Mouse (Mus musculus) mouse embryonic stem cell (cell line): ENCODE data around the gene Yjefn3.

ENCODE experiments used
- in situ Hi-C, 2 experiments: fragments of 300-500 bp; cut with MboI; formaldehyde crosslinking; loops; 1 replicate in 1 of 2; 3 replicates in 1 of 2; pipeline ENCODE4 v1.14.3; 2019 to 2020; ENCODE audit warnings: low sequenced_read_pairs in 2 of 2, low pct_unique_long_range_greater_than_20kb in 1 of 2, mixed read lengths in 1 of 2; ENCODE audit not compliant: unreplicated experiment in 1 of 2

The Yjefn3 gene

DNA sequence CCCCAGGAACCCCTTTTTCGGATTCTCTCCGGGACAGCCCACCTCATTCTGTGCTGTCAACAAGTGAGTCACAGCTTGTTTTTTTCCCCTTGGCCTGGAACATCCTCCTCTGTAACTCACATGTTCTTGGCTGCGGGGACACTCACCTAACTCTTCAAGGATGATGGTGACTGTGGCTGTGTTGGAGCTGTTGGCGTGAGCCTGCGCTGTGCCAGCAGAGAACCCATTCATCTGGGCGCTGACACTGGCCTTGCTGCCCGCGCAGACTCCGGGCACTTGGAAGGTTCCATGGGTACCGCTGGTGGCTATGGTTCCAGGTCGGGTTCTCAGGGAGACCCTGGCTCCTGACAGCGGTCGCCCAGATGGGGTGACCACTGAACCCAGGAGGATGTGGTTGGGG lies 18.4 kb downstream of the Yjefn3 start:
- in situ Hi-C loops = no loop called here

DNA sequence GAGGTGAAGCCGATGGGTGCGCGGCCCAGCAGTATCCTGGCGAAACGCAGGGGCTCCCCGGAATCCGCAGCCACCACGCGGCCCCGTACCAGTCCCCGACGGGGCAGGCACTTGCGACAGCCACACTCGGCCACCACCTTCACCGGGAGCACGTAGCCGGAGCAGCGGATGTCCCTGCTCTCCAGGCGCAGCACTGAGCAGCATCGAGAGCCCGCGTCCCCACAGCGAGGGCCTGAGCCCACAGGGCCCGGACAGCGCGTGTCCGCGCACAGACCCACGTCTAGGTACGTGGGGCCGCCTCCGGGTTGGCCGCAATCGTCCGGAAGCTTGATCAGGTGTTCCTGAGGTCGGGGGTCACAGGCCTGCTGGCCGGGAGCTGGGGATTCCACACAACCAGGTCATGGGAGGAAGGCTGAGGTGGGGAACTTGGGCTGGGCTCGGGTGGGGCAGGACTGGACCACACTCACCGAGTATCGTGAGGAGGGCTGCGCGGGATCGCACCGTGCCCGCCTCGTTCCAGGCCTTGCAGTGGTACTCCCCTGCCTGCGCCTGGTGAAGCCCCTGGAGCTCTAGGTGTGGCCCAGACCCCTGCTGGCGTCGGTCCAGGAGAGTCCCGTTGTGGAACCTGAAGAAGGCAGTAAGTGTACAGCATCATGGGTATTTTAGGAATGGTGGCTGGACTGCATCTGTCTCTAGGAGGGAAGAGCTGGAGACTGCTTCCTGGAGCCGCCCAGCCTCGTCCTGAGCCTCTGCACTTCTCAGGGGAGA lies 19.5 kb downstream of the Yjefn3 start:
- in situ Hi-C loops = no loop called here

DNA sequence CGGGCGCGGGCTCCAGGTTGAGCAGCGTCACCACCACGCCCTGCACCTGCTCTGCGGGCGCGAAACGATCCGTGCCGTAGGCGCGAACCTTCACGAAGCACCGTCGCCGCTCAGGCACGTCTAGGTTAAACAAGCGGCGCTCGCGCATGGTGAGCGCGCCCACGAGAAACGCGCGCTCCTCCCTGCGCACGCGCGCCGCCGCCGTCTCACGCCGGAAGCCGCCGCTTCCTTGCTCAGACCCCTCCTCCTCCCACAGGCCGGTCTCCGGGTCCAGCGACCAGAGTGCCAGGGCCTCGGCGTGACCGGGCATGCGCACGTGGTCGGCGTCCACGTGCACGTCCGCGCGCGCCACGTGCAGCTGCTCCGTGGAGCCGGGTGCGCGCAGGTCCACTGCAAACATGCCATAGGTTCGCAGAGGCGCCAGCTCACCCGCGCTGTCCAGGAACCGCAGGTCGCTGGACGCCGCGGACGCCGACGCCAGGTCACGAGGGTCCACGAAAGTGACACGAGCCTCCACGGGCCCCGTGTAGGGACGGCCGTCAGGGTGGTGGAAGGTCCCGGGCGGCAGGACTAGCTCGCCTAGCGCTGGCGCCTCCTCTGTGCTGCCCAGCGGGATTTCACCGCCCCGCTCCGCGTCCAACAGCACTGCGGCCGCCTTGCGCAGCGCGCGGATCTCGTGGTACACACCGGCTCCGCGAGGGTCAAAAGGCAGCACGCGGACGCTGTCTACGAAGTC lies 20.3 kb downstream of the Yjefn3 start:
- in situ Hi-C loops = no loop called here

DNA sequence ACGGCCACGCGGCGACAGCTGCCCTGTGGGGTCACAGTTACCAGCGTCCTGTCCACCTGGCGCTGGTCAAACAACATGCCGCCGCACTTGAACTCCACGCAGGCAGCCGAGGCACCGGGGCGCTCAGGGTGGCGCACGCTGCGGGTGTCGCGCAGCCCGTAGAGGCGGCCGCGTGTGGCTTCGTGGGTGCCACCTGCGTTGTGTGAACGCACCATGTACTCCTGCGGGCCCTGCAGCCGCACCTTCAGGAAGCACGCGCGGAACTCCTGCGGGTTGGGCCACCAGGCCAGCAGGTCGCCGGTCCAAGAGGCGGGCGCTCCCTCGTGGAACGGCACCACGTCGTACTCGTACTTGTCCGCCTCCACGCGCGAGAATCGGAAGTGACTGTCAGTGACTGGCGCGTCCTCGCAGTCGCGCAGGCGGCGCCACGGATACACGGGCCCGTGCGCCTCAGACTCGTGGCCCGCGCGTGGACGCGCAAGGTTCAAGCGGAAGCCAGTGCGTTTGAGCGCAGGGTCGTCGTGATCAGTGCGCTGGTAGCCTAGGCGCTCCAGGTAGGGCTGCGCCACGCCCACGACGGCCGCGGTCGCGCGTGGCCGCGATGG lies 21.1 kb downstream of the Yjefn3 start:
- in situ Hi-C loops = no loop called here

DNA sequence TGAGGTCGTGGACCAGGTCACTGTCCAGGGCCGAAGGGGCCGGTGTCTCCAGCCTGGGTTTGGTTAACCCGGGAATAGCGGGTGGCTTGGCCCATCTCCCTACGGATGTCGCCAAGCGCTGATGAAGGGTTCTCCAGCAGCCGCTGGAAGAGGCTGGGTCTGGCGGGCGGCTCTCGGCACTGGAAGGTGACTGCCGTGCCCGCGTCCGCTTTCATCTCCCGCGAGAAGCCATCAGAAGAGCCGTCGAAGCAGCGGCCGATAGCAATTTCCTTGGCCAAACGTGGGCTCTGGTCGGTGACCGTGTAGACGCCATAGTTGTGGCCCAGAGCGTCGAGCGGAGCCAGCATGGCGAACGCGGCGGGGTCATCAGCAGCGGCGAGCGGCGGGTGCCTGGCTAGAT lies 21.7 kb downstream of the Yjefn3 start:
- in situ Hi-C loops = no loop called here

DNA sequence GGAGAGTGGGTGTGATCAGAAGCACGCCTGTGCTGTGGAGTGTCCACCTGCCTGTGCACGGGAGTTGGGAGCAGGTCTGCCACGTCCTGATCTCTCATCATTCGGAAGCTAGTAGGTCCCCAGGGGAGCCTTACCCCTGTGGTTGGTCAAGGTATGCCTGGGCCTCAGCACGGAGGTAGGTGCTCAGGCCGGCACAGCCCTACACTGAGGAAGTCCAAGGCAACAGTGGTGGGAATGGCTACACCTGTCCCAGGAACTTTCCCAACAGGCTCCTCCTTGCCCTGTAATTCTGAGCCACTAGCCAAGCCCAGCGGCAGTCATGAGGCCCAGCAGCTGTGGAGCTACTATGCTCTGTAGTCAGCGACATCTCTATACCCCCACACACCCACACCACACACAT lies 22.8 kb downstream of the Yjefn3 start:
- in situ Hi-C loops = no loop called here

DNA sequence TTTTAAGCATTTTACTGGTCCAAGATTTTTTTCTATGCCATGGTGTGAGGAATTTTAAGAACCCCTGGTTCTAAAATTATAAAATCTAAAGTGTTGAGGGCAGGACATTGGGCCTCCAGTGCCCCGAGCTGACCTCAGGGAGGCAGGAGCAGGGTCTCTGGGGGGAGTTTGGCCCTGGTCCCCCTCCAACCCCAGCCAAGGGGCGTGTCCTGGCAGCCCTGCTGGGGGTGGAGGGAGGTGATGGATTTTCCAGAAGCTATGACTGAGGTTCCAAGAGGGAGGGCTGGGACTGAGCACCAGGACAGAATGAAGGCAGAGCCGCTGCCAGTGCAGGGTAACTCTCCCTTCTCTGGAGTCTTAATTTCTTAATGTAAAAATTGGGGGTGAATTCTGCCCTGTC lies 24.5 kb downstream of the Yjefn3 start:
- in situ Hi-C loops = no loop called here

GRCm38 (mm10) chr8:69877396-69877795 lies 25.1 kb downstream of the Yjefn3 start:
- in situ Hi-C loops = no loop called here

DNA sequence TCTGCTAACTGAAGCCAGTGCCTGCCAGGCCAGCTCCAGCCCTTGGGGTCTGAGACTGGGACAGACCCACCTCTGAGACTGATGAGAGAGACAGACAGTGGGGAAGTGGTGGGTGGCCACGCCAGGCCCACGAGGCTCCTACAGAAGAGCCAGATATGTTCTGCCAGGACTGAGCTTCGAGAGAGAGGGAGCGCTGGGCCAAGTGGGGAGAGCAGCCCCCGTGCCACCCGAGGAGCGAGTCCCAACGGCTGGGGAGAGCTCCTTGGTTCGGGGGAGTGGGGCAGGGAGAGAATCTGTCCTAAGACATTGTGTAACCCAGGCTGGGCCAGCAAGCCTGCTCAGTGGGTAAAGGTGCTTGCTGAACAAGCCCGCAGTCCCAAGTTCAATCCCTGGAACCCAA lies 25.5 kb downstream of the Yjefn3 start:
- in situ Hi-C loops = no loop called here

GRCm38 (mm10) chr8:69876097-69876496 lies 26.4 kb downstream of the Yjefn3 start:
- in situ Hi-C loops = no loop called here

DNA sequence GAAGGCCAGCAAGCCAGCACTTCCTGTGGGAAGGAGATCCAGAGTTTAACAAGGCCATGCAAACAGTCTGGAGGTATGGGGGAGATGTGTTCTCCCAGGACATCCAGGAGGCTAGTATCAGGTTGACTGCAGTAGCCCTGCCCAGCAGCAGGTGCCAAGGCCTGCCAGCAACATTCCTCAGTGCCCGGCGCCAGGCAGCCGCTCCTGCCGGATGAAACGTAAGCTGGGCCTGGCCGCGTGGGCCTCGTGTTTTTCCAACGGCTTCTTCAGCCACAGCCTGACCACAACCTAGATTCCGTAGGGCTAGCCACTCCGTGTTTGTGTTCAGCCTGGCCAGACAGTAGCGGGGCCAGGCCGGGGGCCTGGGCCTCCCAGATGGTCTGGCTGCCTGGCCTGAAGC lies 27.9 kb downstream of the Yjefn3 start:
- in situ Hi-C loops = loop anchor here in 1 of 2 experiments (25.0 kb wide), 2 partner anchors 237 to 537 kb away; partner anchors contain the start of gene Zfp868

DNA sequence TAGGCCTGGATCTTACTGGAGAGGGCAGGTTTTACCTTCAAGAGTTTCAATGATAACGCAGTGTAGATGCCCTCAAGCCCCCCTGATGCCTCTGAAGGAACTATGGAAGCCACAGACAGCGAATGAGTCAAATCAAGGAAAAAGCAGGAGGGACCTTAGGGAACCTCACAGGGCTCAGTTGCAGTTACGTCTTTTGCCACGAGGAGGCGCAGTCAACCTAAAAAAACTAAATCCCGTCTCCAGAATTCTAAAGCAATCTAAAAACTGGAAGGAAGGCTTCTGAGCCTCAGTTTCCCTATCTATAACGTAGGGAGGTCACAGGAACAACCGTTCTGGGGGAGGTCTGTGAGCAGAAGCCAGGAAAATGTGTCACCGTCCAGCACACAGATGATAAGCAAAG lies 28.4 kb downstream of the Yjefn3 start:
- in situ Hi-C loops = loop anchor here in 1 of 2 experiments (25.0 kb wide), 2 partner anchors 237 to 537 kb away; partner anchors contain the start of gene Zfp868

DNA sequence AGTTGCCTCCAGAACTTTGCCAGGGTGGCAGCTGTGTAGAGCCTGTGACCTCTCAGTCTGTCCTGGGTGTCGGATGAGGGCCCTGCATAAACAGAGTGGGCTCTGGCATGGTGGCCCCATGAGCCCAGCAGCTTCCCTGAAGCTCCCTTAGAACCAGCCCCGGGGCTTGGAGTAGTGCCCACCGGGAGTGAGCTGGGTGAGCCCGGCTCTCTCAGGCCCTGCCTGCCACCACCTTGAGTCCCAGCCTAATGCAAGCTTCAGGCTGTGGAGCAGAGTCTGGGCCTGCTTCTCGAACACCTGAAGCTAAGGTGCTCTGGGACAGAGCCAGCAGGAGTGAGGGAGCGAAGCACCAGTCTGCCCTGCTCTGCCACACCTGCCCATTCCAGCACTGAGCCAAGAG lies 31.6 kb downstream of the Yjefn3 start:
- in situ Hi-C loops = loop anchor here in 1 of 2 experiments (25.0 kb wide), 2 partner anchors 234 to 534 kb away; partner anchors contain the start of gene Zfp868

DNA sequence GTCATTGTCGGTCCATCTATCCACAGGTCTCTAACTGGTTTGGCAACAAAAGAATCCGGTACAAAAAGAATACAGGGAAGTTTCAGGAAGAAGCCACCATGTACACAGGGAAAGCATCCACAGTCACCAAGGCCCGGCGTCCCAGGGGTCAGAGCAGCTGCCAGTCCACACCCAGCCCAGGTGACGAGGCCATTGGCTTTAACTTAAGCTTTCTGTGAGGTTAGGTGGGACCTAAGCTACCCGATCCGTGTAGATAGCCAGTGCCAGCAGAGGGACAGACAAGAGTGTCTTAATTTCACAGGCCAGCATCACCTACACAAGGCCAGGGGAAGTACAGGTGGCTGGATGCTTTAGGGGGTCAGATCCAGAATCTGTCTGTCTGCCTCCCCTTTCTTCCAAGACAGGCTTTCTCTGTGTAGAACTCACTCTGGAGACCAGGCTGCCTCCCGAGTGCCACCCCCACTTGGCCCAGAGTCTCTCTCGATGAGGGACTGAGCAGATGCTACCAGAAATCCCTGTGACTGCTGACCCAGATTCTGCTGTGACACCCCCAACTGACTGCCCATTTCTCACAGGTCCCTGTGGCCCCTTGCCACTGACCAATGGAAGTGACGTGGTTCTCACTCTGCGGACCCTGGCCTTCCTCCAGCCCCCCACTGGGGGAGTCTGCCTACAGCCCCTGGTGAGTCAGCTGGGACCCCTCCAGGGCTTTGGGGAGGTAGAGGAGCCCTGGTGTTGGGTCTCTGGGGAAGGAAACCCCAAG lies 32.3 kb downstream of the Yjefn3 start:
- in situ Hi-C loops = loop anchor here in 1 of 2 experiments (25.0 kb wide), 2 partner anchors 233 to 533 kb away; partner anchors contain the start of gene Zfp868

- in situ Hi-C loops = loop anchor here in 1 of 2 experiments (25.0 kb wide), 2 partner anchors 231 to 531 kb away; partner anchors contain the start of gene Zfp868
Measured at GRCm38 (mm10) chr8:69867696-69868326, 34.7 kb downstream of the Yjefn3 start.

DNA sequence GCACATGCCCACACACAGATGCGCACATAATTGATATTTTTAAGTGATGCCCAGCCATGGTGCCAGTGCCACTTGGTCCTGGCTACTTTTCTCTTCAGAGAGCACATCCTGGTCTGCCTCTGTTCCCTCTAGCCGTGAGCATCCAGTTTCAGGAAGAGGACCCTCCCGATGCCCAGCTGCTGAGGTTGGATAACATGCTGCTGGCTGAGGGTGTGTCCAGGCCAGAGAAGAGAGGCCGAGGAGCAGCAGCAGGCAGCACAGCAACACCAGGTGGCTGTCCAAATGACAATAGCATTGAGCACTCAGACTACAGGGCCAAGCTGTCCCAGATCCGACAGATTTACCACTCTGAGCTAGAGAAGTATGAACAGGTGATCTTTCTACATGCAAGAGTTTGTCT lies 38.3 kb downstream of the Yjefn3 start:
- in situ Hi-C loops = loop anchor here in 1 of 2 experiments (25.0 kb wide), 2 partner anchors 227 to 527 kb away; partner anchors contain the start of gene Zfp868

GRCm38 (mm10) chr8:69863387-69864020 lies 39.0 kb downstream of the Yjefn3 start:
- in situ Hi-C loops = loop anchor here in 1 of 2 experiments (25.0 kb wide), 2 partner anchors 226 to 526 kb away; partner anchors contain the start of gene Zfp868
